Mouse (Mus musculus): ENCODE measurements around the gene Upf1.

GRCm38 (mm10) chr8:70397611-70398563, 44.8 kb upstream of the Upf1 start:
- no peak for TF ChIP-seq POLR2A (IDR thresholded peaks at IDR 0.05; ENCODE audit: insufficient read depth, low read length)
- no peak for TF ChIP-seq CTCF (IDR thresholded peaks at IDR 0.05; ENCODE audit: low read depth, low read length)
- no peak for TF ChIP-seq EP300 (IDR thresholded peaks at IDR 0.05; ENCODE audit: insufficient read depth, low read depth, low read length)

Data from ES-Bruce4 (cell line).